Mouse (Mus musculus) kidney, adult 2 months (tissue): ENCODE results near the gene Cox7a2.

Source experiments
- CTCF ChIP-seq: fragments of 200-500 bp; conservative IDR thresholded peaks from 2 replicates; pipeline ENCODE4 v1.5.1; 2011; ENCODE audit warnings: low read depth, mild to moderate bottlenecking, control low read depth, low read length, moderate library complexity, mixed read lengths; ENCODE audit not compliant: insufficient read depth, insufficient read length
- POLR2A ChIP-seq: fragments of 200-500 bp; IDR thresholded peaks from one replicate; pipeline ENCODE4 v1.6.1; 2011; ENCODE audit warnings: low read depth, low read length, control low read depth

GRCm38 (mm10) chr9:79718481-79719370 lies 41.0 kb downstream of the Cox7a2 start, which contains the start of gene Col12a1:
- TF ChIP-seq POLR2A (no peak), CTCF (no peak)
